Mouse (Mus musculus) neural tube, embryonic 11.5 days (tissue): ENCODE measurements around the gene Nacc2. TPM values are rescaled to one million over a fixed set of nuclear protein-coding genes. Genes with fewer than 3 reads are reported as not detected.

Experiments used
- ATAC-seq: fragments of 200-750 bp; cut with Nextera tagmentation; 2 replicates; pipeline ENCODE4 v1.8.0; 2017; ENCODE audit warnings: moderate number of reproducible peaks, mild to moderate bottlenecking, moderate TSS enrichment, moderate library complexity; ENCODE audit not compliant: insufficient read depth, low FRiP score, low TSS enrichment
- DNase-seq: peaks from one replicate; pipeline ENCODE4 v3.0.0-alpha.2; 2015; ENCODE audit warnings: low spot score
- H3K27ac ChIP-seq: fragments of 300-500 bp; sonication (generic); 2 replicates; pipeline ENCODE4 v1.5.1; 2014; ENCODE audit warnings: low read depth, mild to moderate bottlenecking, low read length
- H3K27me3 ChIP-seq: fragments of 300-500 bp; sonication (generic); 2 replicates; pipeline ENCODE4 v1.6.1; 2014; ENCODE audit warnings: mild to moderate bottlenecking, low read length, mixed read lengths; ENCODE audit not compliant: control insufficient read depth, insufficient read depth
- H3K36me3 ChIP-seq: fragments of 300-500 bp; sonication (generic); 2 replicates; pipeline ENCODE4 v1.6.1; 2014; ENCODE audit warnings: mild to moderate bottlenecking, low read length, moderate library complexity, mixed read lengths; ENCODE audit not compliant: control insufficient read depth, insufficient read depth
- H3K4me1 ChIP-seq: fragments of 300-500 bp; sonication (generic); 2 replicates; pipeline ENCODE4 v1.6.1; 2014; ENCODE audit warnings: low read length, mixed read lengths; ENCODE audit not compliant: control insufficient read depth, insufficient read depth
- H3K4me2 ChIP-seq: fragments of 300-500 bp; sonication (generic); 2 replicates; pipeline ENCODE4 v1.6.1; 2014; ENCODE audit warnings: low read depth, mild to moderate bottlenecking, moderate library complexity
- H3K4me3 ChIP-seq: fragments of 300-500 bp; sonication (generic); 2 replicates; pipeline ENCODE4 v1.5.1; 2014; ENCODE audit warnings: low read depth, low read length
- H3K9ac ChIP-seq: fragments of 300-500 bp; sonication (generic); 2 replicates; pipeline ENCODE4 v1.6.1; 2014; ENCODE audit warnings: mild to moderate bottlenecking, low read length
- H3K9me3 ChIP-seq: fragments of 300-500 bp; sonication (generic); 2 replicates; pipeline ENCODE4 v1.6.1; 2016; ENCODE audit warnings: low read length; ENCODE audit not compliant: control insufficient read depth
- WGBS: fragments of 180-500 bp; shearing (Covaris S2); extraction: QIAGEN DNeasy Blood & Tissue Kit; methylation state at CpG from one replicate; pipeline ENCODE4 v1.1.7; 2014; 5-methylcytosine and 5-hydroxymethylcytosine counted together
- polyA plus RNA-seq: library from polyadenylated mRNA; unstranded; fragments of >200 nt; fragmentation: Nextera tagmentation; extraction: Ambion mirVana; gene quantifications from 2 replicates; pipeline ENCODE4 v1.2.1, GENCODE M21; 2014

The Nacc2 gene
- polyA plus RNA-seq, 1 experiment from 2014 or later, result 9.8 TPM

GRCm38 (mm10) chr2:26022258-26022565 lies 100.8 kb downstream of the Nacc2 start:
- H3K4me1 ChIP-seq, result peaks cover 10% of the 10 kb centered on the region
- peak overlapping the region; percentile 6; the same call in 1 of the 2 replicates for H3K4me3 ChIP-seq
- no peak overlapping the region for H3K27ac ChIP-seq
- H3K9ac ChIP-seq, result no peak overlapping the region
- H3K27me3 ChIP-seq, result no peaks in the 10 kb centered on the region
- DNase-seq (no peak), ATAC-seq (peak; percentile 28; the same call in 1 of the 2 replicates)
- WGBS, result 87% methylated on average over 8 of the region's 8 CpGs
- no peaks in the 10 kb centered on the region for H3K9me3 ChIP-seq
- H3K4me2 ChIP-seq, result peak overlapping the region; percentile 58
- no peaks in the 10 kb centered on the region for H3K36me3 ChIP-seq

- 7% methylated on average over 49 of the region's 50 CpGs for WGBS
- Histone ChIP-seq H3K27ac (peak within 1 kb of the TSS; percentile 70; the same call in 1 of the 2 replicates), H3K27me3 (no peaks in the 10 kb centered on the region), H3K4me2 (peak within 1 kb of the TSS; percentile 58), H3K9me3 (no peaks in the 10 kb centered on the region), H3K36me3 (no peaks in the 10 kb centered on the region), H3K4me1 (peaks cover 10% of the 10 kb centered on the region), H3K4me3 (peak within 1 kb of the TSS; percentile 79), H3K9ac (peak within 1 kb of the TSS; percentile 52)
- ATAC-seq, result peak; percentile 93
- DNase-seq, result peak; percentile 92
Measured at GRCm38 (mm10) chr2:26021561-26022257, 101.3 kb downstream of the Nacc2 start, which contains the start of gene Ubac1. TSS of gene Ubac1 (minus strand) at chr2:26021747.

- H3K4me1 ChIP-seq, result peaks cover 10% of the 10 kb centered on the region
- H3K27me3 ChIP-seq, result no peaks in the 10 kb centered on the region
- H3K4me3 ChIP-seq, result peak overlapping the region; percentile 79
- H3K27ac ChIP-seq, result peak overlapping the region; percentile 70; the same call in 1 of the 2 replicates
- ATAC-seq (no peak; the same call in 1 of the 2 replicates), DNase-seq (peak; percentile 46)
- H3K36me3 ChIP-seq, result no peaks in the 10 kb centered on the region
- H3K9ac ChIP-seq, result peak overlapping the region; percentile 52
- no peaks in the 10 kb centered on the region for H3K9me3 ChIP-seq
- 3% methylated on average over 38 of the region's 38 CpGs for WGBS
- peak overlapping the region; percentile 58 for H3K4me2 ChIP-seq
Measured at GRCm38 (mm10) chr2:26020714-26021560, 102.1 kb downstream of the Nacc2 start.

- Histone ChIP-seq H3K27ac (no peak overlapping the region), H3K4me3 (no peak overlapping the region; the same call in 1 of the 2 replicates), H3K27me3 (no peaks in the 10 kb centered on the region), H3K9ac (no peak overlapping the region; the same call in 1 of the 2 replicates), H3K4me1 (peaks cover 10% of the 10 kb centered on the region), H3K36me3 (no peaks in the 10 kb centered on the region), H3K9me3 (no peaks in the 10 kb centered on the region), H3K4me2 (no peak overlapping the region; the same call in 1 of the 2 replicates)
- DNase-seq, result no peak
- ATAC-seq, result no peak
- 84% methylated on average over 3 of the region's 3 CpGs for WGBS
Measured at GRCm38 (mm10) chr2:26019923-26020322, 103.1 kb downstream of the Nacc2 start.

GRCm38 (mm10) chr2:26017326-26017725 lies 105.7 kb downstream of the Nacc2 start:
- no peaks in the 10 kb centered on the region for H3K9me3 ChIP-seq
- 83% methylated on average over 4 of the region's 4 CpGs for WGBS
- ATAC-seq (no peak), DNase-seq (no peak)
- H3K9ac ChIP-seq, result no peak overlapping the region
- H3K27ac ChIP-seq, result no peak overlapping the region
- no peak overlapping the region for H3K4me2 ChIP-seq
- H3K4me1 ChIP-seq, result peaks cover 10% of the 10 kb centered on the region
- H3K36me3 ChIP-seq, result peaks cover 2% of the 10 kb centered on the region; the same call in 1 of the 2 replicates
- no peaks in the 10 kb centered on the region for H3K27me3 ChIP-seq
- H3K4me3 ChIP-seq, result no peak overlapping the region

GRCm38 (mm10) chr2:26013674-26014073 lies 109.3 kb downstream of the Nacc2 start:
- 90% methylated on average over 3 of the region's 3 CpGs for WGBS
- H3K4me3 ChIP-seq, result no peak overlapping the region

GRCm38 (mm10) chr2:26011420-26011819 lies 111.6 kb downstream of the Nacc2 start:
- Histone ChIP-seq H3K27ac (no peak overlapping the region), H3K9me3 (no peaks in the 10 kb centered on the region), H3K36me3 (peaks cover 19% of the 10 kb centered on the region), H3K4me3 (no peak overlapping the region), H3K4me1 (no peaks in the 10 kb centered on the region), H3K4me2 (no peak overlapping the region), H3K9ac (no peak overlapping the region), H3K27me3 (no peaks in the 10 kb centered on the region)
- 95% methylated on average over 1 of the region's 1 CpGs for WGBS
- DNase-seq, result no peak
- ATAC-seq, result no peak

More at GRCm38 (mm10) chr2:26013674-26014073, 109.3 kb downstream of the Nacc2 start:
- ATAC-seq (no peak), DNase-seq (no peak)
- H3K9ac ChIP-seq, result no peak overlapping the region
- no peak overlapping the region for H3K27ac ChIP-seq
- H3K36me3 ChIP-seq, result peaks cover 8% of the 10 kb centered on the region
- H3K4me2 ChIP-seq, result no peak overlapping the region
- H3K4me1 ChIP-seq, result no peaks in the 10 kb centered on the region
- H3K9me3 ChIP-seq, result no peaks in the 10 kb centered on the region
- no peaks in the 10 kb centered on the region for H3K27me3 ChIP-seq
